ENCODE assay signal across 29 mouse cellular contexts in genomic region chr2:9095317-9095716, GRCm38 (mm10).
"Had no signal": no experiment of that assay in that cellular context is flagged by ENCODE, and none has a peak within 500 bp of the region (broad histone marks: within the 10 kb centered on the region; RNA-seq: fewer than 3 reads in every experiment).

No protein-coding gene starts in this region.

- H3K4me3 ChIP-seq: gastrocnemius, adult 2 months; heart, adult 2 months; heart, embryonic 13.5 days; heart, embryonic 15.5 days; hindbrain, embryonic 10.5 days; hindbrain, embryonic 12.5 days; intestine, embryonic 15.5 days; layer of hippocampus, adult 2 months; left cerebral cortex, adult 2 months; limb, embryonic 10.5 days; limb, embryonic 12.5 days; liver, embryonic 13.5 days; liver, embryonic 15.5 days had no signal

- H3K27me3 ChIP-seq: heart, embryonic 13.5 days; heart, embryonic 15.5 days; hindbrain, embryonic 12.5 days; intestine, embryonic 15.5 days; limb, embryonic 12.5 days; liver, embryonic 13.5 days; liver, embryonic 15.5 days had no signal

- H3K4me2 ChIP-seq: heart, embryonic 11.5 days; heart, embryonic 13.5 days; heart, embryonic 15.5 days; hindbrain, embryonic 12.5 days; hindbrain, embryonic 14.5 days; intestine, embryonic 15.5 days; limb, embryonic 12.5 days; liver, embryonic 11.5 days; liver, embryonic 13.5 days; liver, embryonic 15.5 days had no signal

- ATAC-seq: hindbrain, embryonic 16.5 days; inflammation-experienced regulatory T-cells, adult 6 months; intestine, embryonic 15.5 days; intestine, postnatal 0 days had no signal

- H3K9ac ChIP-seq: heart, embryonic 13.5 days; heart, embryonic 15.5 days; hindbrain, embryonic 12.5 days; hindbrain, embryonic 14.5 days; intestine, embryonic 15.5 days; limb, embryonic 12.5 days; liver, embryonic 13.5 days; liver, embryonic 15.5 days had no signal

- H3K27ac ChIP-seq: gastrocnemius, adult 2 months; heart, adult 2 months; heart, embryonic 13.5 days; heart, embryonic 15.5 days; hindbrain, embryonic 10.5 days; hindbrain, embryonic 12.5 days; hindbrain, embryonic 14.5 days; intestine, embryonic 15.5 days; layer of hippocampus, adult 2 months; left cerebral cortex, adult 2 months; limb, embryonic 10.5 days; limb, embryonic 12.5 days; liver, embryonic 13.5 days; liver, embryonic 15.5 days had no signal

- H3K4me1 ChIP-seq: heart, embryonic 13.5 days; heart, embryonic 15.5 days; hindbrain, embryonic 10.5 days; hindbrain, embryonic 12.5 days; intestine, embryonic 15.5 days; limb, embryonic 10.5 days; limb, embryonic 12.5 days; liver, embryonic 13.5 days; liver, embryonic 15.5 days had no signal

- H3K36me3 ChIP-seq: heart, embryonic 13.5 days; heart, embryonic 15.5 days; hindbrain, embryonic 10.5 days; hindbrain, embryonic 12.5 days; intestine, embryonic 15.5 days; limb, embryonic 10.5 days; limb, embryonic 12.5 days; liver, embryonic 13.5 days; liver, embryonic 15.5 days had no signal

- H3K9me3 ChIP-seq: heart, embryonic 13.5 days; heart, embryonic 15.5 days; hindbrain, embryonic 10.5 days; hindbrain, embryonic 12.5 days; intestine, embryonic 15.5 days; limb, embryonic 10.5 days; limb, embryonic 12.5 days; liver, embryonic 13.5 days; liver, embryonic 15.5 days had no signal

- DNase-seq: gastrocnemius, adult 2 months; gastrocnemius, postnatal 10 days; gastrocnemius, postnatal 25 days; heart, adult 11 months; heart, adult 2 months; heart, postnatal 14 days; heart, postnatal 36 days; kidney, adult 18-20 months; kidney, adult 8-10 months; kidney, postnatal 10 days; kidney, postnatal 4 days; liver; liver, embryonic 13.5 days had no signal
